Mouse (Mus musculus): ENCODE measurements around the gene Knstrn.
A peak's percentile ranks its signal among the peaks of the same experiment; 100 is the strongest.

Knstrn gene

GRCm38 (mm10) chr2:118813981-118814836, at the start of gene Knstrn:
TSS of gene Knstrn (plus strand) at chr2:118814003.
- DNase-seq (ENCODE audit: low spot score in 2 of 2) = peak; percentile 81 to 88

GRCm38 (mm10) chr2:118764094-118764831, 49.5 kb upstream of the Knstrn start:
- no peak for DNase-seq (ENCODE audit: low spot score in 2 of 2)

GRCm38 (mm10) chr2:118764875-118765274, 48.9 kb upstream of the Knstrn start:
- no peak for DNase-seq (ENCODE audit: low spot score in 2 of 2)

GRCm38 (mm10) chr2:118766041-118767033, 47.5 kb upstream of the Knstrn start:
- no peak for DNase-seq (ENCODE audit: low spot score in 2 of 2)

GRCm38 (mm10) chr2:118772158-118772874, 41.5 kb upstream of the Knstrn start, which contains the start of gene Phgr1:
TSS of gene Phgr1 (plus strand) at chr2:118772769.
- DNase-seq (ENCODE audit: low spot score in 2 of 2) = no peak

- no peak for DNase-seq (ENCODE audit: low spot score in 2 of 2)
These were observed 39.3 kb upstream of the Knstrn start for GRCm38 (mm10) chr2:118774536-118774935.

GRCm38 (mm10) chr2:118775396-118775795, 38.4 kb upstream of the Knstrn start:
- DNase-seq (ENCODE audit: low spot score in 2 of 2) = no peak

GRCm38 (mm10) chr2:118775846-118776245, 38.0 kb upstream of the Knstrn start:
- no peak for DNase-seq (ENCODE audit: low spot score in 2 of 2)

GRCm38 (mm10) chr2:118776295-118776694, 37.5 kb upstream of the Knstrn start:
- no peak for DNase-seq (ENCODE audit: low spot score in 2 of 2)

GRCm38 (mm10) chr2:118778418-118778817, 35.4 kb upstream of the Knstrn start:
- no peak for DNase-seq (ENCODE audit: low spot score in 2 of 2)

GRCm38 (mm10) chr2:118779065-118779464, 34.7 kb upstream of the Knstrn start:
- DNase-seq (ENCODE audit: low spot score in 2 of 2) = no peak

- DNase-seq (ENCODE audit: low spot score in 2 of 2) = peak; percentile 90 to 91
These were observed 34.0 kb upstream of the Knstrn start, which contains the start of gene Disp2 for GRCm38 (mm10) chr2:118779504-118780480. TSS of gene Disp2 (plus strand) at chr2:118779719.

- no peak for DNase-seq (ENCODE audit: low spot score in 2 of 2)
These were observed 32.7 kb upstream of the Knstrn start for GRCm38 (mm10) chr2:118781115-118781514.

- DNase-seq (ENCODE audit: low spot score in 2 of 2) = no peak
These were observed 31.5 kb upstream of the Knstrn start for GRCm38 (mm10) chr2:118782303-118782702.

GRCm38 (mm10) chr2:118783093-118783492, 30.7 kb upstream of the Knstrn start:
- no peak for DNase-seq (ENCODE audit: low spot score in 2 of 2)

GRCm38 (mm10) chr2:118783663-118784062, 30.1 kb upstream of the Knstrn start:
- no peak for DNase-seq (ENCODE audit: low spot score in 2 of 2)

GRCm38 (mm10) chr2:118786525-118786924, 27.3 kb upstream of the Knstrn start:
- DNase-seq (ENCODE audit: low spot score in 2 of 2) = no peak

GRCm38 (mm10) chr2:118789501-118789900, 24.3 kb upstream of the Knstrn start:
- DNase-seq (ENCODE audit: low spot score in 2 of 2) = no peak

GRCm38 (mm10) chr2:118790221-118790550, 23.6 kb upstream of the Knstrn start:
- no peak for DNase-seq (ENCODE audit: low spot score in 2 of 2)

Data from heart, adult 9 months (tissue).